Mouse (Mus musculus) stomach, postnatal 0 days (tissue): ENCODE data around the gene Gpr132. TPM values are rescaled to one million over a fixed set of nuclear protein-coding genes. Genes with fewer than 3 reads are reported as not detected.

Source experiments
- ATAC-seq: fragments of 200-750 bp; cut with Nextera tagmentation; 2 replicates; pipeline ENCODE4 v1.8.0; 2017; ENCODE audit not compliant: low FRiP score, low TSS enrichment
- DNase-seq: peaks from one replicate; pipeline ENCODE4 v3.0.0-alpha.2; 2016; ENCODE audit warnings: low spot score
- H3K27ac ChIP-seq: fragments of 300-500 bp; sonication (generic); replicated peaks from 2 replicates; pipeline ENCODE4 v1.5.1; 2014; ENCODE audit warnings: mild to moderate bottlenecking, control low read depth
- H3K27me3 ChIP-seq: fragments of 300-500 bp; sonication (generic); 2 replicates; pipeline ENCODE4 v1.6.1; 2014; ENCODE audit warnings: low read length; ENCODE audit not compliant: control insufficient read depth, insufficient read depth
- H3K36me3 ChIP-seq: fragments of 300-500 bp; sonication (generic); 2 replicates; pipeline ENCODE4 v1.6.1; 2014; ENCODE audit warnings: low read length, mixed read lengths; ENCODE audit not compliant: control insufficient read depth, insufficient read depth
- H3K4me1 ChIP-seq: fragments of 300-500 bp; sonication (generic); replicated peaks from 2 replicates; pipeline ENCODE4 v1.6.1; 2014; ENCODE audit warnings: antibody characterized with exemption; ENCODE audit not compliant: control insufficient read depth, insufficient read depth
- H3K4me2 ChIP-seq: fragments of 300-500 bp; sonication (generic); replicated peaks from 2 replicates; pipeline ENCODE4 v1.6.1; 2014; ENCODE audit warnings: low read depth, mild to moderate bottlenecking, control low read depth, moderate library complexity
- H3K4me3 ChIP-seq: fragments of 300-500 bp; sonication (generic); 2 replicates; pipeline ENCODE4 v1.5.1; 2014; ENCODE audit warnings: low read depth, low read length, control low read depth
- H3K9ac ChIP-seq: fragments of 300-500 bp; sonication (generic); 2 replicates; pipeline ENCODE4 v1.6.1; 2014; ENCODE audit warnings: mild to moderate bottlenecking, low read length, control low read depth, mixed read lengths
- H3K9me3 ChIP-seq: fragments of 300-500 bp; sonication (generic); 2 replicates; pipeline ENCODE4 v1.6.1; 2016; ENCODE audit warnings: low read length; ENCODE audit not compliant: control insufficient read depth
- CTCF ChIP-seq: IDR thresholded peaks from 2 replicates; pipeline ENCODE4 v1.5.1; 2016; ENCODE audit warnings: antibody characterized with exemption, low read depth, mild to moderate bottlenecking, moderate library complexity
- EP300 ChIP-seq: optimal IDR thresholded peaks from 2 replicates; pipeline ENCODE3; 2016; ENCODE audit warnings: antibody characterized with exemption
- WGBS: fragments of 180-500 bp; shearing (Covaris S2); extraction: QIAGEN DNeasy Blood & Tissue Kit; methylation state at CpG from one replicate; pipeline ENCODE4 v1.1.7; 2014; 5-methylcytosine and 5-hydroxymethylcytosine counted together
- polyA plus RNA-seq: library from polyadenylated mRNA; unstranded; fragments of >200 nt; fragmentation: Nextera tagmentation; extraction: Ambion mirVana; gene quantifications from 2 replicates; pipeline ENCODE4 v1.2.1, GENCODE M21; 2015

Gpr132 gene
- polyA plus RNA-seq, 1 experiment from 2014 or later, result 0.11 TPM

- no peak overlapping the region for H3K4me3 ChIP-seq
- no peak overlapping the region for H3K27ac ChIP-seq
- H3K9ac ChIP-seq, result no peak overlapping the region
- 0 out of 2 replicates have a peak, but pooled peaks cover 2% of the 10 kb centered on the region for H3K4me1 ChIP-seq
- H3K9me3 ChIP-seq, result no peaks in the 10 kb centered on the region
- 65% methylated on average over 6 of the region's 6 CpGs for WGBS
- H3K27me3 ChIP-seq, result no peaks in the 10 kb centered on the region
- no peak overlapping the region for H3K4me2 ChIP-seq
- no peaks in the 10 kb centered on the region for H3K36me3 ChIP-seq
- TF ChIP-seq EP300 (no peak), CTCF (no peak)
- no peak for ATAC-seq
- DNase-seq, result no peak
Observed at GRCm38 (mm10) chr12:112806044-112806443, 62.0 kb downstream of the Gpr132 start.

GRCm38 (mm10) chr12:112804046-112804445 lies 64.0 kb downstream of the Gpr132 start:
- DNase-seq, result no peak
- TF ChIP-seq CTCF (no peak), EP300 (no peak)
- Histone ChIP-seq H3K9ac (no peak overlapping the region; the same call in 1 of the 2 replicates), H3K36me3 (no peaks in the 10 kb centered on the region), H3K4me2 (no peak overlapping the region), H3K27me3 (no peaks in the 10 kb centered on the region), H3K27ac (no peak overlapping the region), H3K9me3 (no peaks in the 10 kb centered on the region), H3K4me1 (peaks cover 2% of the 10 kb centered on the region; the same call in 1 of the 2 replicates), H3K4me3 (no peak overlapping the region)
- 34% methylated on average over 13 of the region's 13 CpGs for WGBS
- no peak for ATAC-seq

- no peak overlapping the region for H3K4me2 ChIP-seq
- TF ChIP-seq EP300 (no peak), CTCF (no peak)
- 35% methylated on average over 3 of the region's 3 CpGs for WGBS
- DNase-seq (no peak), ATAC-seq (no peak)
- no peak overlapping the region for H3K9ac ChIP-seq
- peaks cover 6% of the 10 kb centered on the region; the same call in 1 of the 2 replicates for H3K4me1 ChIP-seq
- H3K27me3 ChIP-seq, result no peaks in the 10 kb centered on the region
- H3K36me3 ChIP-seq, result no peaks in the 10 kb centered on the region
- no peak overlapping the region for H3K4me3 ChIP-seq
- no peak overlapping the region for H3K27ac ChIP-seq
- no peaks in the 10 kb centered on the region for H3K9me3 ChIP-seq
Observed at GRCm38 (mm10) chr12:112802917-112803316, 65.1 kb downstream of the Gpr132 start.

GRCm38 (mm10) chr12:112801864-112802846 lies 65.9 kb downstream of the Gpr132 start, which contains the start of gene Ahnak2:
Gene Ahnak2 (minus strand): TSS chr12:112802657.
- Histone ChIP-seq H3K4me2 (peak within 1 kb of the TSS; percentile 95), H3K4me1 (peaks cover 10% of the 10 kb centered on the region), H3K9me3 (no peaks in the 10 kb centered on the region), H3K27ac (no peak within 1 kb of the TSS), H3K36me3 (no peaks in the 10 kb centered on the region), H3K4me3 (peak within 1 kb of the TSS; percentile 44), H3K27me3 (no peaks in the 10 kb centered on the region), H3K9ac (peak within 1 kb of the TSS; percentile 58; the same call in 1 of the 2 replicates)
- WGBS, result 4% methylated on average over 44 of the region's 69 CpGs
- ATAC-seq (peak; percentile 19; the same call in 1 of the 2 replicates), DNase-seq (peak; percentile 73)
- no peak for TF ChIP-seq EP300
- no peak for TF ChIP-seq CTCF

Other genes with a start within 250 kb of the Gpr132 start
- gene Adssl1, start 248.2 kb downstream of the Gpr132 start, polyA plus RNA-seq, result 4.7 and 6.4 TPM in 2 replicates
- 91.5 and 97.1 TPM in 2 replicates for gene Siva1, start 223.5 kb downstream of the Gpr132 start, polyA plus RNA-seq
- gene Akt1, start 193.3 kb downstream of the Gpr132 start, polyA plus RNA-seq, result 84.5 and 98.2 TPM in 2 replicates
- gene Zbtb42, start 189.4 kb downstream of the Gpr132 start, polyA plus RNA-seq, result 11.3 and 12.1 TPM in 2 replicates
- gene Cep170b, start 147.8 kb downstream of the Gpr132 start, polyA plus RNA-seq, result 20.7 and 21.2 TPM in 2 replicates
- gene Pld4, start 107.6 kb downstream of the Gpr132 start, polyA plus RNA-seq, result 9.6 and 9.8 TPM in 2 replicates
- 5.4 and 6.3 TPM in 2 replicates for gene Ahnak2, start 65.6 kb downstream of the Gpr132 start, polyA plus RNA-seq
- 6.8 and 7.0 TPM in 2 replicates for gene Clba1, start 59.3 kb downstream of the Gpr132 start, polyA plus RNA-seq
- gene Cdca4, start 38.8 kb downstream of the Gpr132 start, polyA plus RNA-seq, result 37.5 and 41.6 TPM in 2 replicates
- 3.2 and 4.5 TPM in 2 replicates for gene Jag2, start 61.5 kb upstream of the Gpr132 start, polyA plus RNA-seq
- 78.6 and 82.7 TPM in 2 replicates for gene Nudt14, start 73.9 kb upstream of the Gpr132 start, polyA plus RNA-seq
- 17.1 and 19.7 TPM in 2 replicates for gene Btbd6, start 108.3 kb upstream of the Gpr132 start, polyA plus RNA-seq
- gene Brf1, start 132.5 kb upstream of the Gpr132 start, polyA plus RNA-seq, result 22.3 and 27.6 TPM in 2 replicates
- 4.1 and 5.1 TPM in 2 replicates for gene Pacs2, start 146.3 kb upstream of the Gpr132 start, polyA plus RNA-seq
- not detected in 2 replicates for gene Tex22, start 206.3 kb upstream of the Gpr132 start, polyA plus RNA-seq
- gene Mta1, start 230.1 kb upstream of the Gpr132 start, polyA plus RNA-seq, result 4.9 and 5.3 TPM in 2 replicates